Mouse (Mus musculus) heart, postnatal 25 days (tissue): Measurements from ENCODE around the gene 4933403O08Rik. TPM values are rescaled to one million over a fixed set of nuclear protein-coding genes. Genes with fewer than 3 reads are reported as not detected.

Experiments
- DNase-seq: peaks from one replicate; pipeline ENCODE4 v3.0.0; 2022; ENCODE audit warnings: low spot score
- intact Hi-C: fragments of 180-260 bp; cut with DNase I; formaldehyde crosslinking; loops from one replicate; pipeline ENCODE4 v1.15.1; 2025
- total RNA-seq, 2 experiments: library from RNA; stranded (reverse); gene quantifications; 2 replicates each; pipeline ENCODE4 v1.2.3; 2021

4933403O08Rik gene
- not detected for total RNA-seq

DNA sequence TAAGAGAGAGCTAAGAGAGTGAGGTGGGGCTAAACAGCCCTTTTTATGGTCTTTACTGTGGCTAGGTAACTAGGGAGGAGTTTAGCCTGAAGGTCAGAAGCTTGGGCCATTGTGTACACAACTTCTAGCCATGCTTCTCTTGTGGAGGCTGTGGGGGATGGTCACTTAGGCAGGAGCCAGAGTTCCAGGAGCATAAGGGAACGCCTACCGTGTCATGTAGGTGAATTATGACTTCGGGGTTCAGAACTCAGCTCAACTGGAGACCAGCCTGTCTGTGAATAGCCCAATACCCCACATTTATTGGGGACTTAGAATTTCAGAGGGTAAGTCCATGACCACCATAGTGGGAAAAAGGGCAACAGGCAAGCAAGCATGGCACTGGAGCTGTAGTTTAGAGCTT, at the start of gene 4933403O08Rik:
Gene 4933403O08Rik (plus strand): TSS at position 301 of the 400 bp plus-strand sequence.
- no peak for DNase-seq
- intact Hi-C loops, result no loop called here

DNA sequence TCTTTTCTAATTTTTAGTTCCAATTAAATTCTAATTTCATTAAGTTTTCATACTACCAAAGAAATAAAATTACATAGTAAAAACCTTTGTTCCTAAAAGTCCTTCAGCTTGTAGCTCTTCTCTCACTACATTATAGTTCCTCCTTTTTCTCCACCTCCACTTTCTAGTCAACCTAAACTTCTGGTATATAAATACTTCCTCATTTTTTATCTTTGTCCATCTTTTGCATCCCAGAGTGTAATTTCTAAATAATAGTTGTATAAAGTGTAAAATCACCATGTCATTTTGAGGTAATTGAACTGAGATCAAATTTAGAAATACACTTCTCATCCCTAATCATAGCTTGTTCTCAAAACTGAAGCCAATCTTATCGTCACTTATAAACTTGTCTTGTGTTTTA, 4.1 kb downstream of the 4933403O08Rik start:
- DNase-seq, result no peak
- intact Hi-C loops, result no loop called here

DNA sequence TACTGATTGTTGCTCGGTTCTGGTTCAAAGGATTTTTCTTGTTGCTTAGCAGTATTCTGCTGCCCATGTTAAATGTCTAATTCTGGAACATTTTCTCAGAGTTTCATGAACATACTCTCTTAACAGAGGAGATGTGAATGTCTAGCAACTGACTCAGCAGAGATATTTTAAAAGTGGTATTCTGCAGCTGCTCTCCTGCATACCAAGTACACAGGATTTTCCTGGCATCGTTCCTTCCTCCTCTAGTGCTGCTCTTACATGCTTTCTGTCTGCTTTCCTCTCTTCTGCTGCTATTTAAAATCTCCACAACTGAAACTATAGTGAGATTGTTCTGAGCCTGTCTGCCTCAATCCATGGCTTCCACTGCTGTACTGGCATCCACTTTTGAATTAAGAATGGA, 16.7 kb downstream of the 4933403O08Rik start:
- intact Hi-C loops, result no loop called here
- no peak for DNase-seq

DNA sequence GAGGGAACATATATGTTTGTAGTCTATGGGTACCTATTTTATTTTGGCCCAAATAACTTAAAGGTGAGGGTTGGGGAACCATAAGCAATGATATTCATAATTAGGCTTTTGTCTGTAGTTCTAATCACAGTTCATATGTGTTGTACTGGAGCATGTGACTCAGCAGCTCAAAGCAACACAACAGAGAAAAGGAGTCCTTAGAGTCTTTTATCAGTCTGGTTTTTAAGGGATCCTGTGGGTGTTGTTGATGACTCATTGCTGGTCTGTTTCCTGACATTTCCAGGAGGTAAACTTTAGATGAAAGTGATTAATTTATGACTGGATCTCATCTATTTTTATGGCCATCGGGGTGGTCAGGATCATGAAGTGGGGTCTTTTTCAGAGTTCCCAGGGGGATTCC, 34.7 kb downstream of the 4933403O08Rik start:
- DNase-seq, result no peak

More for the DNA sequence above, 34.7 kb downstream of the 4933403O08Rik start:
- intact Hi-C loops, result no loop called here

Other genes with a start within 250 kb of the 4933403O08Rik start
- gene Tex16, start 228.0 kb upstream of the 4933403O08Rik start, total RNA-seq, result not detected
- gene Apool, start 72.3 kb downstream of the 4933403O08Rik start, total RNA-seq, result 10 to 100 TPM; 65.7 to 73.1 TPM
- gene Satl1, start 167.7 kb downstream of the 4933403O08Rik start, total RNA-seq, result not detected